Mouse (Mus musculus) forebrain, embryonic 12.5 days (tissue): ENCODE measurements around the gene Arid1b. TPM values are rescaled to one million over a fixed set of nuclear protein-coding genes. Genes with fewer than 3 reads are reported as not detected.

ENCODE experiments used
- ATAC-seq: fragments of 200-750 bp; cut with Nextera tagmentation; 2 replicates; pipeline ENCODE4 v1.8.0; 2017; ENCODE audit warnings: moderate TSS enrichment; ENCODE audit not compliant: low FRiP score
- H3K27ac ChIP-seq: fragments of 300-500 bp; sonication (generic); 2 replicates; pipeline ENCODE4 v1.5.1; 2016; ENCODE audit warnings: mild to moderate bottlenecking
- H3K27me3 ChIP-seq: fragments of 300-500 bp; sonication (generic); 2 replicates; pipeline ENCODE4 v1.6.1; 2016; ENCODE audit warnings: mild to moderate bottlenecking
- H3K36me3 ChIP-seq: fragments of 300-500 bp; sonication (generic); replicated peaks from 2 replicates; pipeline ENCODE4 v1.6.1; 2016; ENCODE audit warnings: mild to moderate bottlenecking
- H3K4me1 ChIP-seq: fragments of 300-500 bp; sonication (generic); 2 replicates; pipeline ENCODE4 v1.6.1; 2016
- H3K4me2 ChIP-seq: fragments of 300-500 bp; sonication (generic); 2 replicates; pipeline ENCODE4 v1.6.1; 2016; ENCODE audit warnings: mild to moderate bottlenecking, moderate library complexity
- H3K4me3 ChIP-seq: fragments of 300-500 bp; sonication (generic); replicated peaks from 2 replicates; pipeline ENCODE4 v1.5.1; 2016; ENCODE audit warnings: mild to moderate bottlenecking
- H3K9ac ChIP-seq: fragments of 300-500 bp; sonication (generic); 2 replicates; pipeline ENCODE4 v1.6.1; 2016; ENCODE audit warnings: mild to moderate bottlenecking
- H3K9me3 ChIP-seq: fragments of 300-500 bp; sonication (generic); 2 replicates; pipeline ENCODE4 v1.6.1; 2016
- WGBS: fragments of 180-500 bp; shearing (Covaris S2); methylation state at CpG from one replicate; pipeline ENCODE4 v1.1.7; 2016; 5-methylcytosine and 5-hydroxymethylcytosine counted together
- polyA plus RNA-seq: library from polyadenylated mRNA; unstranded; fragments of >200 nt; fragmentation: Nextera tagmentation; extraction: Ambion mirVana; gene quantifications from 2 replicates; pipeline ENCODE4 v1.2.1, GENCODE M21; 2016

Gene Arid1b
- polyA plus RNA-seq, 1 experiment from 2014 or later, result 17.4 TPM

DNA sequence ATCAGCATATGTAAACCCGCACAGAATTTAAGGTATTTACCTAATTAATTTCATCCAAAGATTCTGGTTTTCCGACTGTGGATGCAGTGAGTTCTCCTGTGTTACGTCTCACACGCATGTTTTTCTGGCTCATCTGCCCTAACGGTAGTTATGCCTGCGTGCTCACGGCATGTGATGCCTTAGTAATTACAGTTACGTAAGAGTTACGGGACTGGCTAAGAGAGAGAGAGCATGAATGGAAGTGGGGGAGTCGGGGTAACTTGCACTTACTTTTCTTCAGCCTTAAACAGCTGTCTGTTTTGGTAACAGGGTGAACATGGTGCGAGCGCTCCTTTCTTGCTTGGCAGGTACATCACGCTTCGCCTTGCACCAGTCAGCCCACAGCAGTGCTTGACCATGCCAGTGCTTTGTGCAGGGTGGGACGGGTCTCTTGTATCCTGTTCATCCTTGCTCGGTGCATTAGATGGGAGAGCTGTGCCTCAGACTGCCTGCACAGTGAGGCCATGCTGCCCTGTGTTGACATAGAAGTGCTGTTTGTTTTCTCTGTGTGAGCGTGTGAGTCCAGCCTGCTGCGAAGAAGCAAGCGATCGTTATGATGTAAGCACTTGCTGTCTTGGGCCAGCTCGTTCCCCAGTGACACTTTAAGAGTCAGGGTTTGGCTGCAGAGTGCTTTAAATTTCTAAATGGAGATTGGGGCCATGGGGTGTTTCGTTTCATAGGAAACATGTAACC, 267.9 kb downstream of the Arid1b start:
- WGBS, result 68% methylated on average over 22 of the region's 22 CpGs
- no peak for ATAC-seq
- Histone ChIP-seq H3K27ac (0 out of 2 replicates have a peak overlapping the region, but pooled peaks have one; percentile 3), H3K9ac (no peak overlapping the region), H3K9me3 (no peaks in the 10 kb centered on the region), H3K36me3 (peaks cover 9% of the 10 kb centered on the region; the same call in 1 of the 2 replicates), H3K27me3 (peaks cover 3% of the 10 kb centered on the region; the same call in 1 of the 2 replicates), H3K4me1 (peaks cover 34% of the 10 kb centered on the region), H3K4me2 (no peak overlapping the region), H3K4me3 (no peak overlapping the region)

DNA sequence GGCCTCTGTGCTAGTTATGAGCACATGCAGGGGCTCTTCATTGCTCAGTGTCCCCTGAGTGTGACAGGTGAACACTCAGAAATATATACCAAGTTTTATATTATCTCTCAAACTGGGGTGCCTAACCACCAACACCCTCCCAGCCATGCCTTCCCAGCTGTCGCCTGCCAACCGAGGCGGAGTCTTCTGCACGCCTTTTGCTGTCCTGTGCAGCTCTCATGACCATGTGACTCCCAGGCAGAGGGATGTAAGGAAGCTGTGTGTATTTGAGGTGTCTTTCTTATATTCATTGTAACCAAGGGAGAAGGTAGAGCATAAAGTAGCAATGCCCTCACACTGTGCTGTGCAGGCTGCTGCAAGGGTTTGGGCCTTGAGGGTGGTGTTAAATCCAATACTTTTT, 268.7 kb downstream of the Arid1b start:
- no peak overlapping the region for H3K27ac ChIP-seq
- 83% methylated on average over 4 of the region's 4 CpGs for WGBS

DNA sequence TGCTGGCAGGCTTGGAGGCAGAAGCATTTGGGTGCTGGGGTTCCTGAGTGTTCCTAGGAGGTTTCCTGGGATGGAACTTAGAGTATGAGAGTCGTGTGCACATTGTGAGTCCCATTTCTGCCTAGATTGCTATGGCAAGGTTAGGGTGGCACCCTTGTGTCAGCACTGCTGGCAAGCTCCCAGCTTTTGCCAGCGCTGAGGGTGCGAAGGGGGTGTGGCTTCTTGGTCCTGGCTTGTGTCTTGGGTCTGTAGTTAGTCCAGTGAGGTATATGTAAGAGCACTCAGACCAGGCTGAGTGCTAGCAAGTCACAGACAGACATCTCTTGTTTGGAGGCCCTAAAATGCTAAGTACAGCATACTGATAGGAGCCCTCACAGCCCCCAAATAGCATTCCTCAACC, 270.7 kb downstream of the Arid1b start:
- no peak for ATAC-seq
- 94% methylated on average over 3 of the region's 3 CpGs for WGBS
- Histone ChIP-seq H3K9me3 (no peaks in the 10 kb centered on the region), H3K27ac (no peak overlapping the region), H3K4me2 (no peak overlapping the region), H3K9ac (no peak overlapping the region), H3K4me1 (peaks cover 36% of the 10 kb centered on the region), H3K36me3 (peaks cover 14% of the 10 kb centered on the region; the same call in 1 of the 2 replicates), H3K4me3 (no peak overlapping the region), H3K27me3 (no peaks in the 10 kb centered on the region)

More for the DNA sequence above, 268.7 kb downstream of the Arid1b start:
- Histone ChIP-seq H3K27me3 (peaks cover 3% of the 10 kb centered on the region; the same call in 1 of the 2 replicates), H3K9ac (no peak overlapping the region), H3K4me3 (no peak overlapping the region), H3K4me2 (no peak overlapping the region), H3K9me3 (no peaks in the 10 kb centered on the region), H3K4me1 (peaks cover 38% of the 10 kb centered on the region), H3K36me3 (peaks cover 9% of the 10 kb centered on the region; the same call in 1 of the 2 replicates)
- no peak for ATAC-seq

DNA sequence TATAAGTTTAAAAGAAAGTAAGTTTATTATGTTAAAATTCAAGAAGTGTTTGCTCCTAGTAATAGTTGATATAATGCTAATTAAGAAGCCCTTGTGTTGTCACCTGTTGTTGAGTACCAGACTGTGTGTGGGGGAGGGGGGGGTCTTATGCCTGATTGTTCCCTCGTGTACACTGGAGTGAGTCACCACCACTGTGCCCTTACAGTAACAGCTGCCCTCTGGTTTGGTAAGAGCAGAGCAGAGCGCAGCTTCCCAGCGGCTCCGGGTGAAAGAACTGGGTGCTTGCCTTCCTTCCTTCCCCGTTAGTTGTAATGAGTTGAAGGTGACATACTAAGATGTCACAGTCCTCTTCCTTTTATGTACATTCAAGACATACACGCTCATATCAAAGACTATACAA, 271.5 kb downstream of the Arid1b start:
- Histone ChIP-seq H3K4me3 (no peak overlapping the region), H3K27me3 (no peaks in the 10 kb centered on the region), H3K27ac (no peak overlapping the region), H3K9me3 (no peaks in the 10 kb centered on the region), H3K4me1 (peaks cover 38% of the 10 kb centered on the region), H3K9ac (no peak overlapping the region), H3K4me2 (no peak overlapping the region), H3K36me3 (peaks cover 14% of the 10 kb centered on the region; the same call in 1 of the 2 replicates)
- WGBS, result 84% methylated on average over 6 of the region's 6 CpGs
- no peak for ATAC-seq

DNA sequence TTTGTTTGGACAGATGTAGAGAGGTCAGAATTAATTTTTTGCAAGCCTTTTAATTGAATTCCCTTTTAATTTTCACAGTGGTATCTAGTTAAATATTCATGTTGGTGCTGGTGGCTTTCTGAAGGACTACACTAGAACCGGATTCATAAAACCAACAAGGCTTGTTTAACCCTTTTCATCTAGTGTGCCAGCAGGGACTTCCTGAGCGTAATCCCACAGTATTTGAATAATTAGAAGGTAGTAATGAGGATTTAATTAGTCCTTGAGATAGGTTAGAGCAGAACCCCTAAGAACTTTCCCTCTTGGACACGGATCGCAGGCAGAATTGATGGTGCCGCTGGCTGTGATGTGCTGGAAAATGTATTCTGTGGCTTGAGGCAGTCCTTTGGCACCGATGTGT, 273.6 kb downstream of the Arid1b start:
- Histone ChIP-seq H3K4me2 (no peak overlapping the region), H3K4me1 (peaks cover 36% of the 10 kb centered on the region), H3K9me3 (no peaks in the 10 kb centered on the region), H3K27me3 (no peaks in the 10 kb centered on the region), H3K36me3 (peaks cover 14% of the 10 kb centered on the region; the same call in 1 of the 2 replicates), H3K9ac (no peak overlapping the region), H3K27ac (no peak overlapping the region), H3K4me3 (no peak overlapping the region)
- 54% methylated on average over 6 of the region's 6 CpGs for WGBS
- no peak for ATAC-seq

DNA sequence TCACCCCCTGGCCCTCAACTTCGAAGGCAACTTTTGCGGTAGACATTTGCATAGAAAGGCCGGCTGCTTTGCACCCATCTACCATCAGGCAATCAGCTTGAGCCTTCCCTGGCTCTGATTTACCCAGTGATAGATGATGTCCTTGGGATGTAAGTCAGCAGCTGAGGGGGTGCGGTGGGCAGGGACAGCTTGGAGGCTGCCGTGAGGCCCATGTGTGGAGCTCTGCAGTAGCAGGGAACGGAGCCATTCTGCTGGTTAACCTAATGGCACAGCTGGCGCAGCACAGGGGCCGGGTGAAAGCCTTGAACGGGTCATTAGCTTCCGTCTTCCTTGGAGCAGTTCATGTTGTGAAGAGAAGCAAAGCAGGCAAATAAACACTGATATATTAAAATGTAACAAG, 275.2 kb downstream of the Arid1b start:
- ATAC-seq, result no peak
- Histone ChIP-seq H3K36me3 (peaks cover 10% of the 10 kb centered on the region; the same call in 1 of the 2 replicates), H3K9me3 (no peaks in the 10 kb centered on the region), H3K4me3 (no peak overlapping the region), H3K27me3 (no peaks in the 10 kb centered on the region), H3K4me2 (no peak overlapping the region), H3K9ac (no peak overlapping the region), H3K27ac (no peak overlapping the region), H3K4me1 (peaks cover 36% of the 10 kb centered on the region)
- WGBS, result 89% methylated on average over 10 of the region's 10 CpGs

DNA sequence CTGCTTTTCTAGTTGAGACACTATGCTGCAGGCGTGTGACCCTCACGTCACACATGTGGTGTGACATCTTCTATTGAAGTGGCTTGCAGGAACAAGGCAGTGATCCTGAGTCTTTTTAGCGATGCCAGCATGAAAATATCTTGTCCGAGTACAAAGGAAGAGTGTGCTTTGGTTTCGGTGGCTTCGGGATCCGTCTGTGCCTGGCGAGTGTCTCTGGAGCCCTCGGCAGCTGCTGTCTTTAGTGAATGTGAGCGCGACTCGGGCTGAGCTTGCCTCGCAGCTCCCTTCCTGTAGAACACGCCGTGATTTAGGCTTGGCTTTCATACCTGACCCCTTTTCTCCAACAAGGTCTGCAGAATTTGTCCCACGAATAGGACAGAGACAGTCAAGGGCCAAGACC, 275.6 kb downstream of the Arid1b start:
- Histone ChIP-seq H3K27me3 (no peaks in the 10 kb centered on the region), H3K27ac (no peak overlapping the region), H3K4me2 (no peak overlapping the region), H3K4me3 (no peak overlapping the region), H3K36me3 (peaks cover 6% of the 10 kb centered on the region; the same call in 1 of the 2 replicates), H3K4me1 (peaks cover 36% of the 10 kb centered on the region), H3K9ac (no peak overlapping the region), H3K9me3 (no peaks in the 10 kb centered on the region)
- no peak for ATAC-seq
- 84% methylated on average over 16 of the region's 16 CpGs for WGBS

DNA sequence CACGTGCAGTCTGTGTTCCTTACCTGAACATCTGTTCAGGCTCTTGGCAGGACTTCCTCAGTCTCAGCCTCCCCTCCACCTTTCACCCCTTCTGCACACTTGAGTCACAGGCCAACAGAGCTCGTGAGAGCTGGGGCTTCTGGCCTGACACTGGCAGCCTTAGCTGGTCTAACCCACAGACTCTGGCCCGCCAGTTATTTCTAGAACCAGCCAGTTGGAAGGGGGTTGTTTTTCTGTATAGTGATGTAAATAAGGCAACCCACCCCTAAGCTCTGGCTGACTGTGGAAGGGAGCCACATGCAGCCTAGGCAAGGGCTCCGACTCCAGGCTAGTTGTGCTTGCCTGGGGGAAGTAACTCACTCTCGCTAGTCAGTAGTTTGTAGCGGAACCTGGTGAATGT, 276.7 kb downstream of the Arid1b start:
- 57% methylated on average over 6 of the region's 6 CpGs for WGBS
- no peak overlapping the region for H3K9ac ChIP-seq
- ATAC-seq, result no peak; the same call in 1 of the 2 replicates

DNA sequence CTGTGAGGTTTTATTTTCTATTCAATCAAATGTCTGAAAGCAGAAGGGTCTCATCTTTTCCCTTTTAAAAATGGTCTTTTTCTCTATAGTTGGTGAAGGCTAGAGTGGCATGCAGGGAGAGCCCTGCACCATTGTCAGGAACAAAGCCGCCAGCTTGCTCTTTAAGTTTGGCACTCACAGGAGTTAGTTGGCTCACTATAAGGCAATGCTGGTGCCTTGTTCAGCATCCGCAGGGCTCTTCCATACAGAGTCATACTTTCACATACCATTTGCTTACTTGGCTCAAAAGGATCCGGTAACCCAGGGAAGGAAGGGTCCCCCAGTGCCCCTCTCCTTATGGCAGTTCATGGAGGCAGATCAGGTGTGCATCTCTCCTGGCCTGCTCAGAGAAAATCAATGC, 279.0 kb downstream of the Arid1b start:
- H3K36me3 ChIP-seq, result peaks cover 3% of the 10 kb centered on the region; the same call in 1 of the 2 replicates
- ATAC-seq, result no peak
- no peak overlapping the region for H3K4me2 ChIP-seq
- no peaks in the 10 kb centered on the region for H3K27me3 ChIP-seq
- peaks cover 23% of the 10 kb centered on the region for H3K4me1 ChIP-seq
- H3K27ac ChIP-seq, result no peak overlapping the region
- 83% methylated on average over 3 of the region's 3 CpGs for WGBS
- H3K4me3 ChIP-seq, result no peak overlapping the region
- no peak overlapping the region for H3K9ac ChIP-seq
- no peaks in the 10 kb centered on the region for H3K9me3 ChIP-seq

More for the DNA sequence above, 276.7 kb downstream of the Arid1b start:
- Histone ChIP-seq H3K27me3 (no peaks in the 10 kb centered on the region), H3K4me3 (no peak overlapping the region), H3K4me2 (no peak overlapping the region), H3K36me3 (peaks cover 5% of the 10 kb centered on the region; the same call in 1 of the 2 replicates), H3K27ac (no peak overlapping the region), H3K9me3 (no peaks in the 10 kb centered on the region), H3K4me1 (peaks cover 36% of the 10 kb centered on the region)

DNA sequence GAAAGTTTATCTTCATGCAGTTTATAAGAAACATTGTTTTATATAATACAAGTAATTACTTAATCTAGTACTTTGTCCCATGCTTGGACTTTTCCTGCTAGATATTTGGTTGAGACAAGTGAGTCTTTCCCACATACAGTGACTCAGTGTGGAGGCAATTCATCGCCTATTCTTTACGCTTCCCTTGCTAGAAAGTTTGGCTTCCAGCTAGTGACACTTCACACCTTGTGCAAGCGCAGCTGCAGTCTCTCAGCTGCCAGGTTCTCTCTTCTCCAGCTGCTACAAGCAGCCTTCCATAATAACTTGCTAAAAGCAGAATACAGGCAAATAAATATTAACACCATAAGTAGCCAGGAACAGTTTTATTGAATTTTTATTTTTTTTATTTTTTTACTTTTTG, 279.6 kb downstream of the Arid1b start:
- Histone ChIP-seq H3K9ac (no peak overlapping the region), H3K9me3 (no peaks in the 10 kb centered on the region), H3K27me3 (no peaks in the 10 kb centered on the region), H3K4me2 (no peak overlapping the region), H3K4me3 (no peak overlapping the region), H3K4me1 (peaks cover 22% of the 10 kb centered on the region), H3K36me3 (no peaks in the 10 kb centered on the region), H3K27ac (no peak overlapping the region)
- 77% methylated on average over 3 of the region's 3 CpGs for WGBS
- ATAC-seq, result no peak

DNA sequence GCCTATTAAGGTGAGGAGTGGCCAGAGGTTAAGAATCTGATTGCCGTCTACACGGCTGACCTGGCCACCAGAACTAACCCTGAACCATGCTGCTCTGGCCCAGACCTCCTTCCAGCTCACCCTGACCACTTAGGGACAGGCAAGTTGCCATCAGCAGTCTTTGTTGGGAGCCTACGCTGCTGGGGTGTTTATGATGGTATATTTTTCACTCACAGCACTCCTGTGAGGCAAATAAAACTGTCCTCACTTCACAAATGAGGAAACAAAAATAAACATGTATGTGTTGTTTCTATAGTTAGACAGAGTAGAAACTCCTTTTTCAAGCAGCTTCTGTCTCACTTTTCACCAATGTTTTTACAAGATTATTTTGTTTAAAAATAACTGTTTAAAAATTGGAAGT, 280.3 kb downstream of the Arid1b start:
- peaks cover 19% of the 10 kb centered on the region for H3K4me1 ChIP-seq
- ATAC-seq, result no peak
- no peaks in the 10 kb centered on the region for H3K36me3 ChIP-seq
- no peak overlapping the region for H3K27ac ChIP-seq
- no peak overlapping the region for H3K4me3 ChIP-seq
- H3K4me2 ChIP-seq, result no peak overlapping the region
- no peak overlapping the region for H3K9ac ChIP-seq
- H3K9me3 ChIP-seq, result no peaks in the 10 kb centered on the region
- 96% methylated on average over 3 of the region's 3 CpGs for WGBS
- H3K27me3 ChIP-seq, result no peaks in the 10 kb centered on the region

DNA sequence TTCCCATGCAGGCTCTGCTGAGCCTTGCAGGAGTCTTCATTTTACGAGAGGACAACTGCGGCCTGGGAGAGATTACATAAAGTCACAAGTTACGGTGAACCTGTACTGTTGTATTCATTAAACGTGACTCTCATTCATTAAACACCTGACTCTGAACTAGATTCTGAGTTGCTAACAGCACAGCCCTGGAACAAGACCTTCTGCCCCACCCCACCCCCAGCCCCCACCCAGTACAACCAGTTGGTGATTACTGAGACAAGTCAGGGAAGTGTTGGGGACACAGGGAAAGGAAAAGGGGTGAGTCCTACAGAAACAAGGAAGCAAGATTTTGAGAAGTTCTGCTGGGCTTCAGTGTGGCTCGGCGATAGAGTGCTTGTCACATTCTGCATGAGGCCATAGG, 281.6 kb downstream of the Arid1b start:
- Histone ChIP-seq H3K27ac (no peak overlapping the region), H3K4me2 (no peak overlapping the region), H3K9me3 (no peaks in the 10 kb centered on the region), H3K9ac (no peak overlapping the region), H3K4me1 (peaks cover 16% of the 10 kb centered on the region), H3K36me3 (0 out of 2 replicates have a peak, but pooled peaks cover 3% of the 10 kb centered on the region), H3K27me3 (no peaks in the 10 kb centered on the region), H3K4me3 (no peak overlapping the region)
- 94% methylated on average over 6 of the region's 6 CpGs for WGBS
- ATAC-seq, result no peak
